Mouse (Mus musculus) testis, adult 2 months (tissue): ENCODE measurements around the gene Aig1.

Experiments
- CTCF ChIP-seq: fragments of 200-500 bp; IDR thresholded peaks from 2 replicates; pipeline ENCODE4 v1.5.1; 2012; ENCODE audit warnings: low read depth, mild to moderate bottlenecking, inconsistent platforms, low read length, moderate library complexity; ENCODE audit not compliant: control insufficient read depth, insufficient read depth, insufficient replicate concordance
- POLR2A ChIP-seq: fragments of 200-500 bp; IDR thresholded peaks from 2 replicates; pipeline ENCODE4 v1.6.1; 2012; ENCODE audit warnings: low read depth, mild to moderate bottlenecking, inconsistent platforms, low read length, moderate library complexity; ENCODE audit not compliant: control insufficient read depth

- no peak for TF ChIP-seq CTCF
- TF ChIP-seq POLR2A = no peak
Measured at GRCm38 (mm10) chr10:13702043-13702442, 166.7 kb downstream of the Aig1 start.
